Mouse (Mus musculus): ENCODE measurements around the gene Adgre5. TPM values are rescaled to one million over a fixed set of nuclear protein-coding genes. Genes with fewer than 3 reads are reported as not detected.

Adgre5 gene
- polyA plus RNA-seq, 1 experiment from 2014 or later: 40.2 TPM

GRCm38 (mm10) chr8:83747661-83748346 lies 6.7 kb upstream of the Adgre5 start:
- Histone ChIP-seq H3K4me3 (ENCODE audit: low read depth, low read length) (peak overlapping the region; percentile 22), H3K4me2 (ENCODE audit: low read length) (peak overlapping the region; percentile 51), H3K9me3 (ENCODE audit: control insufficient read depth, low read length) (no peaks in the 10 kb centered on the region), H3K27ac (ENCODE audit: low read depth) (peak overlapping the region; percentile 80), H3K9ac (ENCODE audit: low read length) (0 out of 2 replicates have a peak overlapping the region, but pooled peaks have one; percentile 31), H3K27me3 (replicated peaks; ENCODE audit: control insufficient read depth, insufficient read depth, low read length) (peaks cover 4% of the 10 kb centered on the region; the same call in 1 of the 2 replicates), H3K36me3 (ENCODE audit: control insufficient read depth, insufficient read depth, low read length) (no peaks in the 10 kb centered on the region), H3K4me1 (replicated peaks; ENCODE audit: control insufficient read depth, insufficient read depth, low read length) (peaks cover 12% of the 10 kb centered on the region)
- peak; percentile 69 for DNase-seq (ENCODE audit: low spot score)
- peak; percentile 60; the same call in 1 of the 2 replicates for ATAC-seq (replicated peaks; ENCODE audit: low FRiP score, low TSS enrichment, low read depth)
- 2% methylated on average over 28 of the region's 28 CpGs for WGBS

- H3K9ac ChIP-seq (ENCODE audit: low read length): no peak overlapping the region
- H3K4me2 ChIP-seq (ENCODE audit: low read length): no peak overlapping the region
- H3K4me1 ChIP-seq (replicated peaks; ENCODE audit: control insufficient read depth, insufficient read depth, low read length): peaks cover 26% of the 10 kb centered on the region
- 87% methylated on average over 4 of the region's 4 CpGs for WGBS
- ATAC-seq (replicated peaks; ENCODE audit: low FRiP score, low TSS enrichment, low read depth): no peak
- H3K4me3 ChIP-seq (ENCODE audit: low read depth, low read length): no peak overlapping the region
- peaks cover 4% of the 10 kb centered on the region; the same call in 1 of the 2 replicates for H3K27me3 ChIP-seq (replicated peaks; ENCODE audit: control insufficient read depth, insufficient read depth, low read length)
- no peak for DNase-seq (ENCODE audit: low spot score)
- H3K9me3 ChIP-seq (ENCODE audit: control insufficient read depth, low read length): no peaks in the 10 kb centered on the region
- H3K27ac ChIP-seq (ENCODE audit: low read depth): no peak overlapping the region
- no peaks in the 10 kb centered on the region for H3K36me3 ChIP-seq (ENCODE audit: control insufficient read depth, insufficient read depth, low read length)
Observed at GRCm38 (mm10) chr8:83744070-83744469, 2.9 kb upstream of the Adgre5 start.

GRCm38 (mm10) chr8:83742968-83743367 lies 1.8 kb upstream of the Adgre5 start:
- DNase-seq (ENCODE audit: low spot score): no peak
- no peak overlapping the region for H3K27ac ChIP-seq (ENCODE audit: low read depth)
- no peak for ATAC-seq (replicated peaks; ENCODE audit: low FRiP score, low TSS enrichment, low read depth)

GRCm38 (mm10) chr8:83741849-83742655 lies 926 bp upstream of the Adgre5 start:
- H3K27ac ChIP-seq (ENCODE audit: low read depth): peak overlapping the region; percentile 69; the same call in 1 of the 2 replicates
- peak overlapping the region; percentile 38 for H3K4me3 ChIP-seq (ENCODE audit: low read depth, low read length)
- 76% methylated on average over 19 of the region's 19 CpGs for WGBS
- H3K9ac ChIP-seq (ENCODE audit: low read length): peak overlapping the region; percentile 49
- no peaks in the 10 kb centered on the region for H3K9me3 ChIP-seq (ENCODE audit: control insufficient read depth, low read length)
- peak overlapping the region; percentile 56 for H3K4me2 ChIP-seq (ENCODE audit: low read length)
- H3K27me3 ChIP-seq (replicated peaks; ENCODE audit: control insufficient read depth, insufficient read depth, low read length): no peaks in the 10 kb centered on the region
- peaks cover 34% of the 10 kb centered on the region for H3K4me1 ChIP-seq (replicated peaks; ENCODE audit: control insufficient read depth, insufficient read depth, low read length)
- no peak for ATAC-seq (replicated peaks; ENCODE audit: low FRiP score, low TSS enrichment, low read depth)
- no peaks in the 10 kb centered on the region for H3K36me3 ChIP-seq (ENCODE audit: control insufficient read depth, insufficient read depth, low read length)
- DNase-seq (ENCODE audit: low spot score): no peak

More at GRCm38 (mm10) chr8:83742968-83743367, 1.8 kb upstream of the Adgre5 start:
- Histone ChIP-seq H3K9me3 (ENCODE audit: control insufficient read depth, low read length) (no peaks in the 10 kb centered on the region), H3K9ac (ENCODE audit: low read length) (no peak overlapping the region), H3K4me3 (ENCODE audit: low read depth, low read length) (no peak overlapping the region), H3K27me3 (replicated peaks; ENCODE audit: control insufficient read depth, insufficient read depth, low read length) (peaks cover 4% of the 10 kb centered on the region; the same call in 1 of the 2 replicates), H3K4me1 (replicated peaks; ENCODE audit: control insufficient read depth, insufficient read depth, low read length) (peaks cover 26% of the 10 kb centered on the region), H3K4me2 (ENCODE audit: low read length) (no peak overlapping the region), H3K36me3 (ENCODE audit: control insufficient read depth, insufficient read depth, low read length) (no peaks in the 10 kb centered on the region)
- WGBS: 94% methylated on average over 6 of the region's 6 CpGs

- no peak for ATAC-seq (replicated peaks; ENCODE audit: low FRiP score, low TSS enrichment, low read depth)
- no peak for DNase-seq (ENCODE audit: low spot score)
Observed at GRCm38 (mm10) chr8:83740586-83740975, 545 bp downstream of the Adgre5 start.

GRCm38 (mm10) chr8:83739711-83740468 lies 1.2 kb downstream of the Adgre5 start:
- WGBS: 45% methylated on average over 8 of the region's 8 CpGs
- H3K4me3 ChIP-seq (ENCODE audit: low read depth, low read length): peak overlapping the region; percentile 38
- no peaks in the 10 kb centered on the region for H3K9me3 ChIP-seq (ENCODE audit: control insufficient read depth, low read length)
- H3K4me2 ChIP-seq (ENCODE audit: low read length): peak overlapping the region; percentile 56
- peak overlapping the region; percentile 49; the same call in 1 of the 2 replicates for H3K9ac ChIP-seq (ENCODE audit: low read length)
- DNase-seq (ENCODE audit: low spot score) (no peak), ATAC-seq (replicated peaks; ENCODE audit: low FRiP score, low TSS enrichment, low read depth) (no peak)
- no peaks in the 10 kb centered on the region for H3K36me3 ChIP-seq (ENCODE audit: control insufficient read depth, insufficient read depth, low read length)
- no peaks in the 10 kb centered on the region for H3K27me3 ChIP-seq (replicated peaks; ENCODE audit: control insufficient read depth, insufficient read depth, low read length)
- H3K27ac ChIP-seq (ENCODE audit: low read depth): peak overlapping the region; percentile 70
- H3K4me1 ChIP-seq (replicated peaks; ENCODE audit: control insufficient read depth, insufficient read depth, low read length): peaks cover 34% of the 10 kb centered on the region

More at GRCm38 (mm10) chr8:83740586-83740975, 545 bp downstream of the Adgre5 start:
- H3K4me2 ChIP-seq (ENCODE audit: low read length): peak overlapping the region; percentile 56
- peak overlapping the region; percentile 49 for H3K9ac ChIP-seq (ENCODE audit: low read length)
- H3K4me1 ChIP-seq (replicated peaks; ENCODE audit: control insufficient read depth, insufficient read depth, low read length): peaks cover 34% of the 10 kb centered on the region
- no peaks in the 10 kb centered on the region for H3K36me3 ChIP-seq (ENCODE audit: control insufficient read depth, insufficient read depth, low read length)
- no peaks in the 10 kb centered on the region for H3K9me3 ChIP-seq (ENCODE audit: control insufficient read depth, low read length)
- H3K27ac ChIP-seq (ENCODE audit: low read depth): peak overlapping the region; percentile 69
- H3K27me3 ChIP-seq (replicated peaks; ENCODE audit: control insufficient read depth, insufficient read depth, low read length): no peaks in the 10 kb centered on the region
- H3K4me3 ChIP-seq (ENCODE audit: low read depth, low read length): peak overlapping the region; percentile 38
- 18% methylated on average over 3 of the region's 3 CpGs for WGBS

- H3K27ac ChIP-seq (ENCODE audit: low read depth): peak overlapping the region; percentile 70
- H3K9me3 ChIP-seq (ENCODE audit: control insufficient read depth, low read length): no peaks in the 10 kb centered on the region
- no peak overlapping the region for H3K9ac ChIP-seq (ENCODE audit: low read length)
- DNase-seq (ENCODE audit: low spot score) (no peak), ATAC-seq (replicated peaks; ENCODE audit: low FRiP score, low TSS enrichment, low read depth) (no peak)
- 60% methylated on average over 10 of the region's 10 CpGs for WGBS
- no peaks in the 10 kb centered on the region for H3K36me3 ChIP-seq (ENCODE audit: control insufficient read depth, insufficient read depth, low read length)
- no peak overlapping the region for H3K4me3 ChIP-seq (ENCODE audit: low read depth, low read length)
- no peaks in the 10 kb centered on the region for H3K27me3 ChIP-seq (replicated peaks; ENCODE audit: control insufficient read depth, insufficient read depth, low read length)
- H3K4me1 ChIP-seq (replicated peaks; ENCODE audit: control insufficient read depth, insufficient read depth, low read length): peaks cover 34% of the 10 kb centered on the region
- H3K4me2 ChIP-seq (ENCODE audit: low read length): peak overlapping the region; percentile 56
Observed at GRCm38 (mm10) chr8:83738949-83739710, 2.0 kb downstream of the Adgre5 start.
